Mouse (Mus musculus) forebrain, embryonic 16.5 days (tissue): Measurements from ENCODE around the gene Nup210. TPM values are rescaled to one million over a fixed set of nuclear protein-coding genes. Genes with fewer than 3 reads are reported as not detected.

ENCODE experiments used
- ATAC-seq: fragments of 200-750 bp; cut with Nextera tagmentation; 2 replicates; pipeline ENCODE4 v1.8.0; 2017; ENCODE audit warnings: mild to moderate bottlenecking, moderate library complexity
- H3K27ac ChIP-seq: fragments of 300-500 bp; sonication (generic); 2 replicates; pipeline ENCODE4 v1.5.1; 2014; ENCODE audit warnings: low read length, control low read depth
- H3K27me3 ChIP-seq: fragments of 300-500 bp; sonication (generic); replicated peaks from 2 replicates; pipeline ENCODE4 v1.6.1; 2014; ENCODE audit warnings: low read length; ENCODE audit not compliant: control insufficient read depth, insufficient read depth
- H3K36me3 ChIP-seq: fragments of 300-500 bp; sonication (generic); 2 replicates; pipeline ENCODE4 v1.6.1; 2014; ENCODE audit not compliant: control insufficient read depth, insufficient read depth
- H3K4me1 ChIP-seq: fragments of 300-500 bp; sonication (generic); replicated peaks from 2 replicates; pipeline ENCODE4 v1.6.1; 2014; ENCODE audit warnings: low read length; ENCODE audit not compliant: control insufficient read depth, insufficient read depth
- H3K4me2 ChIP-seq: fragments of 300-500 bp; sonication (generic); 2 replicates; pipeline ENCODE4 v1.6.1; 2014; ENCODE audit warnings: mild to moderate bottlenecking, low read length, control low read depth
- H3K4me3 ChIP-seq: fragments of 300-500 bp; sonication (generic); replicated peaks from 2 replicates; pipeline ENCODE4 v1.5.1; 2014; ENCODE audit warnings: mild to moderate bottlenecking, low read length, control low read depth
- H3K9ac ChIP-seq: fragments of 300-500 bp; sonication (generic); replicated peaks from 2 replicates; pipeline ENCODE4 v1.6.1; 2014; ENCODE audit warnings: low read depth, low read length, control low read depth
- H3K9me3 ChIP-seq: fragments of 300-500 bp; sonication (generic); 2 replicates; pipeline ENCODE4 v1.6.1; 2016; ENCODE audit warnings: low read length; ENCODE audit not compliant: control insufficient read depth
- WGBS: fragments of 180-500 bp; shearing (Covaris S2); extraction: QIAGEN DNeasy Blood & Tissue Kit; methylation state at CpG from one replicate; pipeline ENCODE4 v1.1.7; 2014; 5-methylcytosine and 5-hydroxymethylcytosine counted together
- polyA plus RNA-seq: library from polyadenylated mRNA; unstranded; fragments of >200 nt; fragmentation: Nextera tagmentation; extraction: Ambion mirVana; gene quantifications from 2 replicates; pipeline ENCODE4 v1.2.1, GENCODE M21; 2015

Gene Nup210
- polyA plus RNA-seq, 1 experiment from 2014 or later, result 21.1 TPM

DNA sequence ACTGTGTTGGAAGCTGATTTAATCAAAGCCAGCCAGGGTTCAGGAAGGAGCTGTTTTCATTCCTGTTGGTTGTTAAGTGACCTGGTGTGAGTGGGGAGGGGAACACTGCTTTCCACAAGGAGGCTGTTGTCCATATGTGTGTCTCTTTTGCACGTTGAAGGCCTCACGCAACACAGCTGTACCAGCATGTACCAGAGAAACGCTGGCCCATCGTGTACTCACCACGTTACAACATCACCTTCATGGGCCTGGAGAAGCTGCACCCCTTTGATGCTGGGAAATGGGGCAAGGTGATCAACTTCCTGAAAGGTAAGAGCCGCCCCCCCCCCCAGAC is 40.6 kb upstream of the Nup210 start:
- peaks cover 65% of the 10 kb centered on the region for H3K4me1 ChIP-seq
- peak overlapping the region; percentile 36; the same call in 1 of the 2 replicates for H3K27ac ChIP-seq
- no peaks in the 10 kb centered on the region for H3K36me3 ChIP-seq
- peak overlapping the region; percentile 70 for H3K4me3 ChIP-seq
- H3K4me2 ChIP-seq, result peak overlapping the region; percentile 80
- no peaks in the 10 kb centered on the region for H3K27me3 ChIP-seq
- H3K9me3 ChIP-seq, result no peaks in the 10 kb centered on the region
- WGBS, result 41% methylated on average over 6 of the region's 6 CpGs
- H3K9ac ChIP-seq, result peak overlapping the region; percentile 79
- no peak for ATAC-seq

GRCm38 (mm10) chr6:91156554-91157236 is 40.1 kb upstream of the Nup210 start, which contains the start of gene Hdac11:
TSS of gene Hdac11 (plus strand) at chr6:91156665.
- peak within 1 kb of the TSS; percentile 79 for H3K9ac ChIP-seq
- H3K27ac ChIP-seq, result peak within 1 kb of the TSS; percentile 43
- peaks cover 65% of the 10 kb centered on the region for H3K4me1 ChIP-seq
- peak within 1 kb of the TSS; percentile 70 for H3K4me3 ChIP-seq
- no peaks in the 10 kb centered on the region for H3K36me3 ChIP-seq
- H3K27me3 ChIP-seq, result no peaks in the 10 kb centered on the region
- no peaks in the 10 kb centered on the region for H3K9me3 ChIP-seq
- H3K4me2 ChIP-seq, result peak within 1 kb of the TSS; percentile 80
- ATAC-seq, result peak; percentile 89
- under 1% methylated on average over 40 of the region's 42 CpGs for WGBS

GRCm38 (mm10) chr6:91156062-91156461 is 39.4 kb upstream of the Nup210 start:
- Histone ChIP-seq H3K4me2 (peak overlapping the region; percentile 80), H3K36me3 (no peaks in the 10 kb centered on the region), H3K27ac (no peak overlapping the region; the same call in 1 of the 2 replicates), H3K9ac (peak overlapping the region; percentile 79), H3K9me3 (no peaks in the 10 kb centered on the region), H3K4me1 (peaks cover 63% of the 10 kb centered on the region), H3K4me3 (peak overlapping the region; percentile 70), H3K27me3 (no peaks in the 10 kb centered on the region)
- no peak for ATAC-seq
- 24% methylated on average over 4 of the region's 4 CpGs for WGBS

DNA sequence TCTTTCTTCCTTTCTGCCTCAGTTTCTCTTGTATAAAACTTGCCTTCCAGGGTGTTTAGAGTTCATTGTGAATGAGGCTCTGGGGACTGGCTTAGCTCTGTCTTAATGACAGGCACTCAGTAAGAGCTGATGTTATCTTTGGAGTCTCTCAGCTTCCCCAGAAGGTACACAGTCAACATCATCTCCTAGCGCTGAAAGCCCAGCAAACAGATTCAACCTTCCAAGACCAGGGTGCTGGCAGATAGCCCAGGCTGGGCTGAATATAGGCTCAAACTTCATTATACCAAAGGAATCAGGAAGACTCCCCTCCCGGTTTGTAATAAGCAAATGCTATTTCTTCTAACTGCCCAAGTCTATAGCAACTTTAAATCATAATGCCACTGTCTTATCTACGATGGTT is 38.7 kb upstream of the Nup210 start:
- H3K4me2 ChIP-seq, result no peak overlapping the region
- H3K27me3 ChIP-seq, result no peaks in the 10 kb centered on the region
- no peaks in the 10 kb centered on the region for H3K36me3 ChIP-seq
- H3K9me3 ChIP-seq, result no peaks in the 10 kb centered on the region
- H3K4me1 ChIP-seq, result peaks cover 55% of the 10 kb centered on the region
- H3K9ac ChIP-seq, result no peak overlapping the region
- no peak for ATAC-seq
- WGBS, result 61% methylated on average over 3 of the region's 3 CpGs
- H3K27ac ChIP-seq, result no peak overlapping the region
- no peak overlapping the region for H3K4me3 ChIP-seq

DNA sequence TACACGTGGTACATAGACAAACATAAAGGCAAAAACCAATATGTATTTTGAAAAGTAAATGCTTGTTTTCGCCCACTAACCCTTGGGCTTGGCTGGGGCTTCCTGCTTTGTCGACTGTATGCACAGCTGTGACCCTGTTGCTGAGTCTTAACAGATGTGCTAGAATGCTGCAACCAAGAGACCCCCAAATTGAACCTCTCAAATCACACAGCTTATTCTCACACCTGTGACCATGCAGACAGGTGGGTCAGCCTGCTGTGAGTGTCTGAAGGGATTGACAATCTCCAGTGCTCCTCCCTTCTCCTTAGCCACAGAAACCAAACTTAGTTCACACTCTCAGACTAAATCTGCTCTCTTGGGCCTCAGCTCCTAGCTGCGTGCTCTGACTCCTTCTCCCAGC is 38.1 kb upstream of the Nup210 start:
- Histone ChIP-seq H3K9ac (no peak overlapping the region), H3K4me3 (no peak overlapping the region), H3K4me1 (peaks cover 50% of the 10 kb centered on the region), H3K27me3 (no peaks in the 10 kb centered on the region), H3K27ac (peak overlapping the region; percentile 65; the same call in 1 of the 2 replicates), H3K4me2 (no peak overlapping the region), H3K36me3 (no peaks in the 10 kb centered on the region), H3K9me3 (no peaks in the 10 kb centered on the region)
- no peak for ATAC-seq
- 62% methylated on average over 4 of the region's 4 CpGs for WGBS

GRCm38 (mm10) chr6:91153549-91154064 is 37.0 kb upstream of the Nup210 start:
- peak overlapping the region; percentile 38 for H3K4me3 ChIP-seq
- peak overlapping the region; percentile 54 for H3K4me2 ChIP-seq
- H3K4me1 ChIP-seq, result peaks cover 40% of the 10 kb centered on the region
- under 1% methylated on average over 10 of the region's 10 CpGs for WGBS
- peak overlapping the region; percentile 27; the same call in 1 of the 2 replicates for H3K9ac ChIP-seq
- no peaks in the 10 kb centered on the region for H3K36me3 ChIP-seq
- no peaks in the 10 kb centered on the region for H3K27me3 ChIP-seq
- H3K27ac ChIP-seq, result peak overlapping the region; percentile 54
- no peaks in the 10 kb centered on the region for H3K9me3 ChIP-seq
- ATAC-seq, result peak; percentile 82

DNA sequence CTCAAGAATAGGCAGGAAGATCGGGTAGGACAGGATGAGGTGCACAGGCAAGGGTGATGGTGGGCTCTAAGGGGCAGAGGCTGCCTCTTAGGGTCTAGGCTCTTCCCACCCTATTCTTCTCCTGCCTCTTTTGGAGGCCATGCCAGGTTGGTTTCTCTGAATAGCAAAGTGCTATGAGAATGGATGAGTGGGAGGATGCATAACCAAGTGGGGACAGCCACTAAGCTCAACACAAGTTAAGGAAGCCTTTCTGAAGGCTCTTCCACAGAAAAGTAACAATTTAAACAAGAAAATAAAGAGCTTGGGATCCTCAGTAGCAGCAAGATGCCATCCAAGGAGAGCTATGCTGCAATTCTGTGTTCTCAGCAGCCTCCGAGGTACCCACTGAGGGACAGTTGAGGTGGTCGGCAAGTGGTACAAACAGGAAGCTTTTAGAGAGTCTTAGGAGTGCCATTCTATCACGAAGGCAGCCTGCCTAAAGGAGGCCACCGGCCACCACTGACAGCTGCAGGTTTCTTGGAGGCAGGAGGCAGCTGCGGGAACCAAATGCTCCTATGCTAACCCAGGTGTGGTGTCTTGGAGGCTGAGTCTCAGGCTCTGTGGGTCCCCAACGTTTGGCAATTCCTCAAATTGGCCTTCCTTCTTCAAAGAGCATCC is 36.4 kb upstream of the Nup210 start:
- no peak for ATAC-seq
- H3K9ac ChIP-seq, result no peak overlapping the region

DNA sequence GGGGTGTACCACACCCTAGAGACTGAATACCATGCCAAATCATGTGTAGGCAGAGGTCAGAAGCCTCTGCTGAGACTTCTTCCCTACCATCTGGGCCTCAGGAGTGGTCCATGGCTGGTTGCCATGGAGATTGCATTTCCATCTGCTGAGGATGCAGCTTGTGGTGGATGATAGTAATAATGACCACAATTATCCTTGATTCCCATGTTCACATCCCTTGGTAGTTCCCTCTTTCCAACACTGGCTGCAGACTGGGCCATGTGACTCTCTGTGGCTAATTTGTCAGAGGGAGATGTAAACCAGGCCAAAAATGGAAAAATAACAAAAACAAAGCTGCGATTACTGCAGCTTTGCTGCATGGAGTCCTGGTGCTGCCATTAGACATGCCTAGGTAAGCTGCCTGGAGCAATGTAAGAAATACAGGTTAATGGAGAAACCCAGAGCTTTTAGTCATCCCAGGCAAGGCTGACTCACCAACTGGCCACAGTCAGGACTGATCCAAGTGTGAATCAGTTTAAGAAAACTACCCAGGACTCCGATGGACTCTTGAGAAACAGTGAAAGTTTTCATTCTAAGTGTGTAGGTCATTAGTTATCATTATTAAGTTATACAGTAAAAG is 30.6 kb upstream of the Nup210 start:
- 59% methylated on average over 2 of the region's 2 CpGs for WGBS
- H3K27me3 ChIP-seq, result no peaks in the 10 kb centered on the region
- peak; percentile 74 for ATAC-seq
- H3K36me3 ChIP-seq, result no peaks in the 10 kb centered on the region
- no peak overlapping the region for H3K4me3 ChIP-seq
- H3K9ac ChIP-seq, result no peak overlapping the region
- H3K4me2 ChIP-seq, result no peak overlapping the region
- peaks cover 18% of the 10 kb centered on the region for H3K4me1 ChIP-seq
- peak overlapping the region; percentile 83 for H3K27ac ChIP-seq
- H3K9me3 ChIP-seq, result no peaks in the 10 kb centered on the region

More for the DNA sequence above, 36.4 kb upstream of the Nup210 start:
- 31% methylated on average over 7 of the region's 7 CpGs for WGBS
- peaks cover 37% of the 10 kb centered on the region for H3K4me1 ChIP-seq
- no peaks in the 10 kb centered on the region for H3K27me3 ChIP-seq
- H3K27ac ChIP-seq, result peak overlapping the region; percentile 54
- no peaks in the 10 kb centered on the region for H3K36me3 ChIP-seq
- no peaks in the 10 kb centered on the region for H3K9me3 ChIP-seq
- H3K4me3 ChIP-seq, result no peak overlapping the region
- peak overlapping the region; percentile 54 for H3K4me2 ChIP-seq
